Mouse (Mus musculus): ENCODE data around the gene 4930519G04Rik.
"Not testable (repeated sequence)": the region's sequence is repeated elsewhere in the genome, so short reads cannot be mapped to it uniquely, and the experiment has no call there.

Gene 4930519G04Rik

DNA sequence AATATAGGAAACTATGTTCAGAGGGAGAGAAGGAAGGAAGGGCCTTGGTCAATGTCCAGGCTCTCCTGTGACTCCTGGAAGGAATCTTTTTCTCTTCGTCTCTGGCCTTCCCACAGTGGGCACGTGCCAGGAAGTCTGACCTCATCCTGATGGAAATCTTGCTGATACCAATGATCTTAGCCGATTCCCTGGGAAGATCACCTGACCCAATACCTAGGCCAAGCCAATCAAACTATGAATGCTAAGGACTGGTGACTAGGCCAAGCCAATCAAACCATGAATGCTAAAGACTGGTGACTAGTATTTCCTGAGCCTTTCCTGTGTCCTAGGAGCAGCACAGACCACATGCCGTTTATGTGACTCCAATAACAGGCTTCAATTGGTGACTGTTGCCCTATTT is 60.2 kb downstream of the 4930519G04Rik start:
- DNase-seq, result no peak

DNA sequence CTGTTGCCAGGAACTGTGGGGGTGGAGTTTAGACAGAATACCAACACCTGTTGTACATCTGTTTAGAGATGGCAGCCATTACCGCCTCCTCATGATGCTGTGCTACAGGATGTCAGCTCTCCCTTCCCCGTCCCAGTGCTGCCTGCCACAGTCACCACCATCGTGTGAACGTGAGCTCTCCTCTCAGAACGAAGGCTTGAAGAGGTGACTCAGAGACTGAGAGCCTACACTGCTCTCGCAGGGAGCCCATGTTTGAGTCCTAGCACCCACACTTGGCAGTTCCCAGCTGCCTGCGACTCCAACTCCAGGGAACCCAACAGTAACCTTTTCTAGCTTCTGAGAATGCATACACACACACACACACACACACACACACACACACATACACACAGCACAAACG is 61.4 kb downstream of the 4930519G04Rik start:
- DNase-seq, result no peak

DNA sequence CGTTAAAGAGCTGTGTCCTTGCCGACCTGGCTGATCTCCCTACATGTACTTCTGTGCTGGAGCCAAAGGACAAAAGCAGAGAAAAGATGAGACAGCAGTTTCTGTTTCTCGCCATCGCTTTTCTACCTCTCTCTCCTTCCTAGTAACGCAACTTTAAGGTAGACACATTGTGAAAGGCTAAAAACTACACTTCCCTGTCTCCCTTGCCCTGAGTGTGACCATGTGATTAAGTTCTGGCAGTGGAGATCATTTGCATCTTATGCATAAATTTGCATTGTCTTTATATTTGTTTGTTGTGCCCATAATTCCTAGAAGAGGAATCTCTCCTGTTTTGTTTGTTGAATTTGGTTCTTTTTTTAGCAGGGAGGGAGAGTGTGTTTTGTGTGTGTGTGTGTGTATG is 62.4 kb downstream of the 4930519G04Rik start:
- DNase-seq, result no peak

DNA sequence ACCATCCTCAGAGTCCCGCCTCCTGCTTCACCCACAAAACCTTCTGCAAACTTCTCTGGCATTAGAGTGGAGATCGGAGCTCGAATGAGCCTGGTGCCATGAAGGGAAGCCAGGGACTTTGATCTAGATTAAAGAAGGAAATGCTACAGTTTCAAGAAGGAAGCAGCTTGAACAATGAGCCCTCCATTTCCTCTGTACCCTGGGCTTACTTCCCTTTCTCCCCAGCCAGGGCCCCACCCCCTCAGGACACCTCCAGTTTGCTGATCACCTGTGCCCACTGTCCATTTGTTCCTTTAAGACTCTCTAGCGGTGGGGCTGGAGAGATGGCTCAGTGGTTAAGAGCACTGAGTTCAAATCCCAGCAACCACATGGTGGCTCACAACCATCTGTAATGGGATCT is 63.3 kb downstream of the 4930519G04Rik start:
- no peak for DNase-seq

DNA sequence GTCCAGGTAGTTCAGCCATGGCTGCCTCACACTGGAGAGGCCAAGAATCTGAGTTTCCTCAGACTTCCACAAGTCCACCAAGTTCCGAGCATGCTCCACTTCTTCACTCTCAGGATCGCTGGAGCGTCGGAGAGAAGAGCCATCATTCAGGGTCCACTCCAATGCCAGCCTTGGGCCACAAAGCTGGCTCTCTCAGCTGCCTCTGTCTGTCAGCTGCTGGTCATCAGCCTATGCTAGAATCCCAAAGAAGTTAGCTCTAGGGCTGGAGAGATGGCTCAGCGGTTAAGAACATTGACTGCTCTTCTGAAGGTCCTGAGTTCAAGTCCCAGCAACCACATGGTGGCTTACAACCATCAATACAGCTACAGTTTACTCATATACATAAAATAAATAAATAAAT is 63.9 kb downstream of the 4930519G04Rik start:
- not testable (repeated sequence) for DNase-seq

DNA sequence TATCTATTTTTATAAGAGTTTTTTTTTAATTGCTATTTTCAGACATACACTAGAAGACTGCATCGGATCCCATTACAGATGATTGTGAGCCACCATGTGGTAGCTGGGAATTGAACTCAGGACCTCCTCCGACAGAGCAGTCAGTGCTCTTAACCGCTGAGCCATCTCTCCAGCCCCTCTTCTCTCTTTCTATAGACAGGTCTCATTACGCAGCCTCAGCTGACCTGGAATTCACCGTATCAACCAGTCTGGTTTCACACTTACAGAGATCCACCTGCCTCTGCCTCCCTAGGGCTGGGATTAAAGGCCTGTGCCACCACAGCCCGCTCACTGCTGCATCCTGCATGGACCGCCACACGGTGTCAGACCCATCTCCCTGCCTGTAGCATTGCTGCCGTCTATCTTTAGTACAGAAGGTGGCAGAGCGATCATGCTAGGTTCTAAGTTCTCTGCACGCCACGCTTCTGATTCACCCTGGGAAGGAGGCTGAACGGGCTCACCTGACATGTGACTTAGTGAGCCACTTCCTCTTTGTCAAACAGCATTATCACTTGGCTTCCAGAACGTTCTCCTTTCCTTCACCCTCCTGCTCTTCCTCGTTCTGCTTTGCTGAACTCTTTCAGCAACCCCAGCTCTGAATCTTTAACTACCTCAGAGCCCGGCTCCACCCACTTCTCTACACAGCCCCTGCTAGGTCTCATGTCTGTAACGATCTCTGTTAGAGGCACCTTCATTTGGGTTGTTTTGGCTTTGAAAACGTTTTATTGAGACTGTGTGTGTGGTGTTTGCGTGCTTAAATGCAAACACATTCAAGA is 68.3 kb downstream of the 4930519G04Rik start:
- DNase-seq, result peak; percentile 69 to 81

DNA sequence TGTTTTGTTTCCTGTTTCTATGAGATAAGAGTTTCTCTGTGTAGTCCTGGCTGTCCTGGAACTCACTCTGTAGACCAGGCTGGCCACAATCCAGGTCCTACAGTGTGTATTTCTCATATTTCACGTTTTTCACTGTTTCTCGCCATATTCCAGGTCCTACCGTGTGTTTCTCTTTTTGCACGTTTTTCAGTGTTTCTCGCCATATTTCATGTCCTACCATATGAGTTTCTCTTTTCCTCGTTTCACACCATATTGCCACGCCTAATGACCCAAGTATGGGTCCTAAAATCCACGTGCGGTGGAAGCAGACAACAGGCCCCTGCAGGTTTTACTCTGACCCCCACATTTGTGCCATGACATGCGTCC is 68.9 kb downstream of the 4930519G04Rik start:
- DNase-seq, result no peak

DNA sequence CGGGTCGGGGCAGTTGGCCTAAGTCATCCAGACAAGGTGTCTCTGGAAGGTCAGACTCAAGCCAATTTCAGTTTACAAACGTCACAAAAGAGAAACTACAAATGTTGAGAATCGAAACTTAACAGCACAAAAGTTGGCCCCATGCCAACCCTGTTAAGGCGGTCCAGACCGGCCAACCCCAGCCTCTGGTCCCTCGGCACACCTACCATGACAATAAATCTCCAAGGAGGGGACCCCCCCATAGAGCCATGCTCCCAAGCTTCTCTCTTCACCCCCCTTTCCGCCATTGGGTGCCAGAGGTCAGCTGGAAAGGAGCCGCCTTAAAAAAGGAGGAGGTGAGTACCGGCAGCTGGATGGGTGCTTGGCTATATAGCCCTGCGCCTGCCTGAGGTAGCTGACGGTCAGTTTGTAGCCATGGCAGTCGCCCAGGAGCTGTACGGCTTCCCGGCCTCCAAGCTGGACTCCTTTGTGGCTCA is 69.6 kb downstream of the 4930519G04Rik start, which contains the start of gene Oasl1:
Gene Oasl1, plus strand, starts transcription at position 243 of the 476 bp plus-strand sequence.
- DNase-seq, result peak; percentile 31 to 40

DNA sequence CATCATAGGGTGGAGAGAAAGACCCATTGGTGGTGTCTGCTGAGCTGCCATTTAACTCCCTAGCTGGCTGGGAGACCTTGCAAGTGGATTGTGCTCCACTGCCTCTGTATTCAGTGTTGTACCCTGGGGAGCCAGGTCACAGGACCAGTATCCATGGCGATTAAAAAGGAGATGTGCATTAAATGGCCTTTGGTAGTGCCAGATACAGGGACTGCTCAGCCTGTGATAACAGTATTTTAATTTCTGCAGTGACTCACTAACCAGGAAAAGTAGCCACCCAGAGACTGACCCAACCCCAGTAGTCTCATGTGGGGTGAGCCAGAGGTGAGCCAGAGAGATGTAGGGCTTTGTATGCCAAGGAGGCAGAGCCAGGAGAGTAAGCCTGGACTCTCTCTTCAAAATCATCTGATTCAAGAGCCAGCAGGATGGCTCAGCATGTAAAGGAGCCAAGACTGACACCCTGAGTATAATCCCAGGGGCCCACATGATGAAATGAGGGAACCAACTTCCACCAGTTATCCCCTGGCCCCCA is 72.8 kb downstream of the 4930519G04Rik start:
- DNase-seq, result no peak

DNA sequence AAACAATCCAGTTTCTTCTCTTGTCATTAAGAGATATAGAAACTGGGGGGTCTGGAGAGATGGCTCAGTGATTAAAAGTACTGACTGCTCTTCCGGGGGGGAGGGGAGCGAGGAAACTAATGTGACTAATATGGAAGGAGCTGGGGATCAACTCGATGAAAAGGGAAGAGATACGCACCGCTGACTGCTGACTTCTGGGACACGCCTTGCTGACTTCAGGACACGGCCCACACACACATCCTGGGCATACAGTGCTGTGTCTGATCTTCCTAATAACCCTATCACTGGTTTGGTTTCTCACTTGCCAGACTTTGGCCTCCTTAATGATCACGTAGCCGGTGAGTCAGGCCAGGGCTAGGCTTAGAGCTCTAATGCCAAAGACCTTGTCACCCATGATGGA is 73.3 kb downstream of the 4930519G04Rik start:
- DNase-seq, result no peak

DNA sequence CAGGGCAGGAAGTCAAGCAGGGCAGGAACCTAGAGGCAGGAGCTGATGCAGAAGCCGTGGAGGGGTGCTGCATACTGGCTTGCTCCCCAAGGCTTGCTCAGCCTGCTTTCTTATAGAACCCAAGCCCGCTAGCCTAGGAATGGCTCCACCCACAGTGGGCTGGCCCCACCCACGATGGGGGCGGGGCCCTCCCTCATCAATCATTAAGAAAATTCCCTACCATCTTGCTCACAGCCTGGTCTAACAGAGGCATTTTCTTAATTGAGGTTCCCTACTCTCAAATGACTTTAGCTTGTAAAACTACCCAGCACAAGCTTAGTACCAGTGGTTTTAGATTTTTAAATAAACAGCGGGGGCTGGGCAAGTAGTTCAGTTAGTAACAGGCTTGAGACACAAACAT is 78.2 kb downstream of the 4930519G04Rik start:
- DNase-seq, result no peak

DNA sequence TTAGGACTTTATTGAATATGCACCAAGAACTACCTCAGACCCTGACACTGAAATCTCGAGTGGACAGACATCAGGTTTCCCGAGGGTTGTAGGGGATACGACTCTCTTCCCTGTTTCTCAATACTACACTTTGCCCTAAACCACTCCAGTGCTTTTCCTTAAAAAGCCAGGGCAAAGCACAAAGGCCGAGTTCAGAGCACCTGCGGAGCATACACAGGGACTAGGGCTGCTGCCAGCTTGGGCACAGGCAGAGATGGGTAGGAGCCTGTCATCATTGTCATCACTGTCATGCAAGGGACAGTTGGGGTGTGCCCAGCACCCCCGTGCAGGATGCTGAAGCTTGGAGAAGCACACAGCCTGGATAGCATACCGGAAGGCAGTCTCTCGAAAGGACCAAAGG is 79.7 kb downstream of the 4930519G04Rik start:
- no peak for DNase-seq
